Mouse (Mus musculus) thymus, postnatal 36 days (tissue): ENCODE data around the gene Emc10.

Experiments
- DNase-seq, 2 experiments: peaks; one replicate each; pipeline ENCODE4 v3.0.0; 2022; ENCODE audit warnings: mixed read lengths in 2 of 2

Gene Emc10

DNA sequence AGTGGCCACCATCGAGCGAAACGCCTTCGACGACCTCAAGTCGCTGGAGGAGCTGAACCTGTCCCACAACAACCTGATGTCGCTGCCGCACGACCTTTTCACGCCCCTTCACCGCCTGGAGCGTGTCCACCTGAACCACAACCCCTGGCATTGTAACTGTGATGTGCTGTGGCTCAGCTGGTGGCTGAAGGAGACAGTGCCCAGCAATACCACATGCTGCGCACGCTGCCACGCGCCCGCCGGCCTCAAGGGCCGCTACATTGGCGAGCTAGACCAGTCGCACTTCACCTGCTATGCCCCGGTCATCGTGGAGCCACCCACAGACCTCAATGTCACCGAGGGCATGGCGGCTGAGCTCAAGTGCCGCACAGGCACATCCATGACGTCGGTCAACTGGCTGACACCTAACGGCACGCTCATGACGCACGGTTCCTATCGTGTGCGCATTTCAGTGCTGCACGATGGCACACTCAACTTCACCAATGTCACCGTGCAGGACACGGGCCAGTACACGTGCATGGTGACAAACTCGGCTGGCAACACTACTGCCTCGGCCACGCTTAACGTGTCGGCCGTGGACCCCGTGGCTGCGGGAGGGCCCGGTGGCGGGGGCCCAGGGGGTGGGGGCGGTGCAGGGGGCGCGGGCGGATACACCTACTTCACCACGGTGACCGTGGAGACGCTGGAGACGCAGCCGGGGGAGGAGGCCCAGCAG, 34.7 kb downstream of the Emc10 start:
- DNase-seq: no peak

DNA sequence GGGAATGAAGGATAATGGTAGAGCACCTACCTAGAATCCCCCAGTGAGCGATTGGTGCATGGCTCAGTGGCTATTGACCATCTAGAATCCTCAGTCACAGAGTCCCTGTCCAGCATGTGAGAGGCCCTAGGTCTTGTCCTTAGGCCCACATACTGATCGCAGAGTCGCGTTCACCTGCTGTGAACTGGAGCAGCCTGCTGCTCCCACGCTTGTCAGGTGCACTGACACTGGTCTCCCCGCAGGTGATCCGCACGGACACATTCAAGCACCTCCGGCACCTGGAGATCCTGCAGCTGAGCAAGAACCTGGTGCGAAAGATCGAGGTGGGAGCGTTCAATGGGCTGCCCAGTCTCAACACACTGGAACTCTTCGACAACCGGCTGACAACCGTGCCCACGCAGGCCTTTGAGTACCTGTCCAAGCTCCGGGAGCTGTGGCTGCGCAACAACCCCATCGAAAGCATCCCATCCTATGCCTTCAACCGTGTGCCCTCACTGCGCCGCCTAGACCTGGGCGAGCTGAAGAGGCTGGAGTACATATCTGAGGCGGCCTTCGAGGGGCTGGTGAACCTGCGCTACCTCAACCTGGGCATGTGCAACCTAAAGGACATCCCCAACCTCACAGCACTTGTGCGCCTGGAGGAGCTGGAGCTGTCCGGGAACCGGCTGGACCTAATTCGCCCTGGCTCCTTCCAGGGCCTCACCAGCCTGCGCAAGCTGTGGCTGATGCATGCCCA, 35.4 kb downstream of the Emc10 start:
- no peak for DNase-seq

DNA sequence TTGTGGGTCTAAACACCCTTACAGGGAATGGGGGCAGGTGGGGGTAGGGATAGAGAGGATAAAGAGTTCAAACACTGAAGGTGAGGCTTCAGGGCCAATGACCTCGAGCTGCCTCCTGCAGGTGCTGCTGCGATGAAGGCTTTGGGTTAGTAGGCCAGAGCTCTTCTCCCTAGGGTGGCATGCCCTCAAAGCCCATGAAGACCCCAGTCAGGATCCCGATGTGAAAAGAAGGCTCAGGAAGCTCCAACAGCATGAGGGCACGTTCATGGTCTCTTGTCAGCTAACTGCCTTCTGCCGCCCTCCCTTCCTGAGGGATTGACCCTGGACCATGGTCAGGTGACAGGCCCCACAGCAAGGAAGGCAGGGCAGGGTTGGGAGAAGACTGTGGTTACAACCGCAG, 36.3 kb downstream of the Emc10 start:
- DNase-seq: no peak

DNA sequence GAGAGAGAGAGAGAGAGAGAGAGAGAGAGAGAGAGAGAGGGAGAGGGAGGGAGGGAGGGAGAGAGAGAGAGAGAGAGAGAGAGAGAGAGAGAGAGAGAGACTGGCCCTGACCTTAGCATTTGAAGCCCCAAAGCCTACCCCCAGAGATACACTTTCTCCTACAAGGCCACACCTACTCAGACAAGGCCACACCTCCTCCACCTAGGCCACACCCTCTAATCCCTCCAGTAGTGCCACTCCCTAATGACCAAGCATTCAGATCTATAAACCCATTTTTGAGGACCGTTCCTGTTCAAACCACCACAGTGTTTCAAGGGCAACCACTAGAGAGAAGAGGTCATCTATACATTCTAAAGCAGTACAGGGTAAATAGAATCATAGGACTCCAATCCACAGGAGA, 40.0 kb downstream of the Emc10 start:
- DNase-seq: no peak

DNA sequence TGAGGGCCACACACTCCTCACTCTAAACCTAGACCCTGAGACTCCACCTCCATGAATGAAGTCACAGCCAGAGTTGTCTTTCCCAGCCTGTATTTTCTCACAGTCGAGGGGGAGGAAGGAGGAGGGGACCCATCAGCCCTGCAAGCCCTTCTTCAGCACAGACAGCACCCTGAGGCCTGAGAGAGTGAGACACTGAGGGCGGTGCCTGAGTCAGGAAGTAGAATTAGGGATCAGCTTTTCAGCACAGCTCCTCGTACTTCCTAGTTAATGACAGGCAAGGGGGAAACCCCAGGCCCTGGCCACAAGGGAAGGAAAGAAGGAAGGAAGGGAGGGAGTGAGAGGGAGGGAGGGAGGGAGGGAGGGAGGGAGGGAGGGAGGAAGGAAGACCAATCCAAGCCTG, 43.1 kb downstream of the Emc10 start:
- no peak for DNase-seq

DNA sequence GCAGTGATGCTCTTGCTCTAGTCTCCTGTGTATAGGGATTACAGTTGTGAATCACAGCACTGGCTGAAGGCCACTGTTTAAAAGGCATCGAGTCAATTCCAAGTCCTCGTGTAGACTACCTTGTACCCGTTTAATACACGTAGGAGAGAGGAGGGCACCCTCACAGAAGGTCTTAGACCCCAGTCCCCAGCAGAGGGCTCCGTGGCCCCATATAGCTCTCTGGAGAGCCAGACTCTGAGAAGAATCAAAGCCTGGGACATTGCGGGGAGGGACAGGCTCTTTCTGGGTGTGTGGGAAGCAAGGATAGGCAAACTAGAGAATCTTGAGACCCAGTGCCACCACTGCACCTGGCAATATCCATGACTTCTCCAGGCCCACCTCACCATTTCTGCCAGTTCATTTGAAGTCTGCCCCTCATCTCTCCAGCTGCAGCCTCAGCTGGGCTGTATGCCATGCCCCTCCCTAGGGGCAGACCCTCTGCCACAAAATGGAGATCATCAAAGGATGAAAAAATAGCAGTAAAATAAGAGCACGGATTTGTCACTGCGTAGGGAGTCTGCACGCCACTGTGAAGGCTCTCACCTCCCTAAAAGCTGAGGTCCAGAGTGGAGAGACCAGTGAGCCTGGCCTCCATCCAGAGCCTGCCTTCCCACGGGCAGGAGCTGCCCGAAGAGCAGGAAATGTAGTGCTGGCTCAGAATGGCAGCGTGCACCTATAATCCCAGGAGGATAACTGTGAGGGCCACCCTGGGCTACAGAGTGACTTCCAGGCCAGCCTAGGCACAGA, 50.1 kb downstream of the Emc10 start:
- no peak for DNase-seq

DNA sequence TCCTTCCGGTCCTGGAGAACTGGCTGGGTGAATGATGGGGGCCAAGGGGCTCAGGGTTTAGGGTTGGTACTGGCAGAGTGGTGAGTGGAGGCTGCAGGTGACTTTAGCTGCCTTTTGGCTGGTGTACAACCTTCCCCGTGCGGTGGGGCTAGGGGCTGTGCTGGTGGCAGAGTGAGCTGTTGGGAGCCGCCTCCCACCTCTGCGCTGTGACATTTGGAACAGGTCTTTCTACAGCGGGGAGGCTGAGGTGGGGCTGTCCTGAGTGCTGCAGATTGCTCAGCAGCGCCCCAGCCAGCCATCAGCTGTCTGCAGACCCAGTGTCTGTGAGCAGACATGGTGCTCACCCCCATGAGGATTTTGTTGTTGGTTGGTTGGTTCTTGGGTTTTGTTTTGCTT, 50.8 kb downstream of the Emc10 start:
- DNase-seq: no peak

DNA sequence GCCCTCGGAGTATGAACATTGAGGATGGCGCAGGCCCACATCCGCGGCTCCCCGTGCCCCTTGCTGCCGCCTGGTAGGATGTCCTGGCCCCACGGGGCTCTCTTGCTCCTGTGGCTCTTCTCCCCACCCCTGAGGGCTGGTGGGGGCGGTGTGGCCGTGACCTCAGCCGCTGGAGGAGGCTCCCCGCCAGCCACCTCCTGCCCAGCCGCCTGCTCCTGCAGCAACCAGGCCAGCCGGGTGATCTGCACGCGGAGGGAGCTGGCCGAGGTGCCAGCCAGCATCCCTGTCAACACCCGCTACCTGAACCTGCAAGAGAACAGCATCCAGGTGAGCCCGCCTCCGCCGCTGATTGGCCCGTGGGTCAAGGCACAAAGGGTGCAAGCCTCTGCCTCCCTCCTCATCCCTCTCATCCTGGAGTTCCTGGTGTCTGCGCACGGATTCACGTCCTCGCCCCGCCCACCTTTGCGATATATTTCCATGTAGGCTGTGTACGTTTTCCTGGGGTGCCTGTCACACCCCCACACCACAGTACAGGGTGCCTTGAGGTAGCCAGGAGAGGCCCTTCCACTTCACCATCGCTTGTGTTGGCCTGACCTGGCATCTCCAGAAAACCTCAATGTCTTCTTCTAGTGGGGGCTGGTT, 51.3 kb downstream of the Emc10 start:
- no peak for DNase-seq

DNA sequence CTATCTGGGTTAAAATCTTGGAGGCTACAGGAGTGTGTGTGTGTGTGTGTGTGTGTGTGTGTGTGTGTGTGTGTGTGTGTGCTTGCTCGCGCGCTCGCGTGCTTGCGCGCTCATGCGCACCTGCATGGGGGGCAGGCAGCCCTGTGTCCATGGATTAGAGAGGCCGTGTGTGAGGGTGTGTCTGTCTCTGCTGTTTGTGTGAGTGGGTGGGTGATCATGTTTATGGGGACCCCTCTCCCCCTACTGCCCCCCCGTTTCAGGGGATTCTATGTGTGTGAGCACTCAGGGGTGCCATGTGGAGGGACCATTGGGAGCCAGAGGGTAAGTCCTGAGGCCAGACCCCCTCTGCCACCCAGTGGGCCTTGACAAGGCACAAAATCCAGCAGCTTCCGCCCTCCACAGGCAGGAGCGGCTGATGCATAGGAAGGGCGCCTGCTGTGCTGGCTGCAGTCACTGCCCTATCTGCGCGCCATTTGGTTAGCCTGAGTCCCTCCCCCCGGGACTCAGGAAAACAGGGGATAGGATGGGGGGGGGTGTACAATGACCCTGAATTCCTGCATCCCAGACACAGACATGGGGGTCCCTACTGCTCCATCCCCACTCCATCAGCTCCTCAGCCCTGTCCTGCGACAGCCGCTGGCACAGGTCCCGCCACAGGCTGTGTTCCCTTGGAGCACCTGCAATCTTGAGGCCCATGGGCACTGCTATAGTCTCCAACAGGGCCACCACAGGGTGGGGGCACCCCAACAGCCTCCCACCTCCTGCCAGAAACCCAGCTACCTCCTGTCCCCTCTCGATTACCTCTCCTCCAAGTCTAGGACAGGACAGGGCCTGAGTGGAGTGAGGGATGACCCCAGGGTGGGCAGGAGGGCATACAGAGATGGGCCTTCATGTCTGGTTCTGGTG, 52.8 kb downstream of the Emc10 start:
- no peak for DNase-seq

DNA sequence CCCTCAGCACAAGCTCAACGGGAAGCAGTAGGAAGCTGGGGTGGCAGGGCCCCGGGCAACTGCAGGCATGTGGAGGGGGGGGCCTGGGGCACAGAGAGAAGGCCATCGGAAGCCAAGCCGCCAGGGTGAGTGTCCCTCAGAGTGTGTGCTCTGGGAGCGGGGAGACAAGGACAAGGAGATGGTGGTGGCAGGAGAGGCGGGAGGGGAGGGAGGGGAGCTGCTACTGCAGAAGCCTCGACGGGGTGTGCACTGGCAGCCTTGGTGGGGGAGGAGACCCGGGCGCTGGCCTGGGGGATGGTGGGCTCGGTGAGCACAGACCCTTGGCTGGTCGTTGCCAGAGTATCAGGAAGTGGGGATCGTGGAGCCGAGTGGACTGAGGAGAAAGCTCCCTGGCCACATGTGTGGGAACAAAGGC, 53.9 kb downstream of the Emc10 start:
- no peak for DNase-seq

DNA sequence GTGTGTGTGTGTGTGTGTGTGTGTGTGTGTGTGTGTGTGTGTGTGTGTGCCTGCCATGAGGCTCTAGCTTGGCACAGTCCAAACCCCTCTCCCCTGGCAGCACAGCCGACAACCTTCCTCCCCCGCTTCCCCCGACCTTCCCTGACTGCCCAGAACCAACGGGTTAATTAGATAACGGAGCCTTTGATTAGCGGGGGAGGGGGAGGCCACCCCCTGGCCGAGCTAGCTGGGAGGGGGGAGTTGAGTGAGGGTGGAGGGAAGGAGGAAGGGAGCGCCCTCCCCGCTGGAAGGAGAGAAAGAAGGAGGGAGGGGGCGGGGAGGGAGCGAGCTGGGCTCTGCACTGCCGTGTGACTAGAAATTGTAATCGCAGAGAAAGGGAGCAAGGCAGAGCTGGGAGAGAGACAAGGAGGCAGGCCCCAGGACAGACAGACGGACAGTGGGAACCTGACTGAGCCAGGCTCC, 54.6 kb downstream of the Emc10 start:
- no peak for DNase-seq

DNA sequence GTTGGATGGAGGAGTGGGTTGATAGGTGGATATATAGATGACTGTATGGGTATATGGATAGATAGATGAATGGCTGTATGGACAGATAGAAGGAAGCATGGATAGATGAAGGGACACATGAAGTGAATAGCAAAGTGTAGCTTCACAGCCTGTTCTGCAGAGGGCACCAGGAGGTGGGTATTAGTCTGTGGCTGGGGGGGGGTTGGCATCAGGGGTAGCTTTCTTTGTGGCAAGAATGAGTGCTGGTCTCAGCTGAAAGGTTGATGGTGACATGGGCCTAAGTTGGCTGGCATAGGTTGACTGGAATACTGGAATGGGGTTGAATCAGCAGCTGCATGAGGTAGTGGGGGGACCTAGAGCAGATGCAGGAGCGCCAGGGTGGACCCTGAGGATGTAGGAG, 55.1 kb downstream of the Emc10 start:
- DNase-seq: no peak

DNA sequence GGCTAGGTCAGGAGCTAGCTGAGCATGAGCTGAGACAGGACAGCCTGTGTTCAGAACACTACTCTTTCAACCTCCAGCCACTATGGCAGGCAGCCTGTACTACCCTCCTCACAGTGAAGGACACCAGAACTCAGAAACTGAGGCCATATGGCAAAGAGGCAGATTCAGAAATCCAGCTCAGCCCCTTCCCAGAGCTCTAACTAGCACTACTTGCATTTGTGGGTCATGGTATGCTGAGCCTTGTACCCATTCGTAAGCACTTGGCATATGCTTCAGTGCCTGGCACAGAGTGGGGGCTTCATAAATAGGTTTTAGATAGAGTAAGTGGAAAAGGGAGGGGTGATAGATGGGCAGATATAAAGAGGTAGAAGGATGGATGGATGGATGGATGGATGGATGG, 55.9 kb downstream of the Emc10 start:
- DNase-seq: no peak
